Mouse (Mus musculus) forebrain, embryonic 14.5 days (tissue): ENCODE results near the gene Otulin. TPM values are rescaled to one million over a fixed set of nuclear protein-coding genes. Genes with fewer than 3 reads are reported as not detected.

Experiments
- ATAC-seq: fragments of 200-750 bp; cut with Nextera tagmentation; 2 replicates; pipeline ENCODE4 v1.8.0; 2017; ENCODE audit warnings: mild to moderate bottlenecking, moderate library complexity
- DNase-seq: peaks from one replicate; pipeline ENCODE4 v3.0.0-alpha.2; 2015; ENCODE audit warnings: low spot score
- H3K27ac ChIP-seq: fragments of 300-500 bp; sonication (generic); 2 replicates; pipeline ENCODE4 v1.5.1; 2014; ENCODE audit warnings: low read depth, mild to moderate bottlenecking, control low read depth, low read length, moderate library complexity
- H3K27me3 ChIP-seq: fragments of 300-500 bp; sonication (generic); replicated peaks from 2 replicates; pipeline ENCODE4 v1.6.1; 2014; ENCODE audit warnings: low read length, control low read depth, mixed read lengths; ENCODE audit not compliant: control insufficient read depth, insufficient read depth
- H3K36me3 ChIP-seq: fragments of 300-500 bp; sonication (generic); 2 replicates; pipeline ENCODE4 v1.6.1; 2014; ENCODE audit warnings: low read length, control low read depth; ENCODE audit not compliant: control insufficient read depth, insufficient read depth
- H3K4me1 ChIP-seq: fragments of 300-500 bp; sonication (generic); 2 replicates; pipeline ENCODE4 v1.6.1; 2014; ENCODE audit warnings: antibody characterized with exemption, low read length, control low read depth; ENCODE audit not compliant: control insufficient read depth, insufficient read depth
- H3K4me2 ChIP-seq: fragments of 300-500 bp; sonication (generic); 2 replicates; pipeline ENCODE4 v1.6.1; 2014; ENCODE audit warnings: mild to moderate bottlenecking, control low read depth, low read length
- H3K4me3 ChIP-seq: fragments of 300-500 bp; sonication (generic); 2 replicates; pipeline ENCODE4 v1.5.1; 2014; ENCODE audit warnings: low read depth, low read length, control low read depth
- H3K9ac ChIP-seq: fragments of 300-500 bp; sonication (generic); 2 replicates; pipeline ENCODE4 v1.6.1; 2014; ENCODE audit warnings: mild to moderate bottlenecking, low read length, control low read depth, moderate library complexity
- H3K9me3 ChIP-seq: fragments of 300-500 bp; sonication (generic); replicated peaks from 2 replicates; pipeline ENCODE4 v1.6.1; 2016; ENCODE audit warnings: low read length, control low read depth, mixed read lengths; ENCODE audit not compliant: control insufficient read depth
- WGBS: fragments of 180-500 bp; shearing (Covaris S2); extraction: QIAGEN DNeasy Blood & Tissue Kit; methylation state at CpG from one replicate; pipeline ENCODE4 v1.1.7; 2014; 5-methylcytosine and 5-hydroxymethylcytosine counted together
- polyA plus RNA-seq: library from polyadenylated mRNA; unstranded; fragments of >200 nt; fragmentation: Nextera tagmentation; extraction: Ambion mirVana; gene quantifications from 2 replicates; pipeline ENCODE4 v1.2.1, GENCODE M21; 2014

The Otulin gene
- polyA plus RNA-seq, 1 experiment from 2014 or later, result 36.0 TPM

- no peaks in the 10 kb centered on the region for H3K9me3 ChIP-seq
- no peak overlapping the region for H3K4me3 ChIP-seq
- no peak overlapping the region for H3K9ac ChIP-seq
- no peak overlapping the region for H3K27ac ChIP-seq
- no peak for ATAC-seq
- DNase-seq, result no peak
- no peak overlapping the region for H3K4me2 ChIP-seq
- H3K4me1 ChIP-seq, result no peaks in the 10 kb centered on the region
- 92% methylated on average over 15 of the region's 15 CpGs for WGBS
- no peaks in the 10 kb centered on the region for H3K36me3 ChIP-seq
- H3K27me3 ChIP-seq, result no peaks in the 10 kb centered on the region
Observed at GRCm38 (mm10) chr15:27506893-27507596, 123.4 kb downstream of the Otulin start.

DNA sequence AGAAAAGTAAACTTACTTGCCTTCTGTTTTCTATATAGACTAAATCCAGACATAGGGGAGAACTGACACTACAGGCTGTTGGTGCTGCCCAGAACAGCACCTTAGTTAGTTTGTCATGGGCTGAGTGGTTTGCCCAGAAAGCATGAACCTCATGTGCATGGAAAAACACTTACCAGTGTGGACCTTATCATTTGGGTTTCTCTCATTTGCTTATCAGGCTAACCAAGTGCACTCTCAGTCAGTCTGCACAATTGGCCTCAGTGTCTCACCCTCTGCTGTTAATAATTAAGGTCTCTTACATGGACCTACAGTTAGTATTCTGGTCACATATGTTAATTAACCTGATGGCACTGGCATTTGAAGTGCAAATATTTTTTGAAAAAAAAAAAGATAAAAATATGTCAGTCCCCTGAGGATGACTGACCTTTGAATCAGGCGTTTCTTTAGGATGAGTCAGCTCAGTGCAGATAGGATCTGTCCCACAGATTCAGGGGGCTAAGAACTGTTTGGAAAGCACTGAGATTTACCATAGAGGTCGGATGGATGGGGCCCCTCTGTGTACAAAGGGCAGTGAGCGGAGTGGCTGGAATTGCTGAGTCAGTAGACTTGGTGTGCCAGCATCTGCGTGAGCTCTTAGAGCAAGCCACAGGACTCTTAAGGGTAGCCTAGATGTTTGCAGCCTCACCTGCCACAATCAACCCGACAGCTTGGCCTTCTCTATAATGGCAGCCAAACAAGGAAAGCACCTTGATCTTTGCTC lies 124.2 kb downstream of the Otulin start:
- 75% methylated on average over 5 of the region's 5 CpGs for WGBS
- Histone ChIP-seq H3K27me3 (no peaks in the 10 kb centered on the region), H3K4me3 (no peak overlapping the region), H3K9ac (no peak overlapping the region), H3K27ac (no peak overlapping the region), H3K9me3 (no peaks in the 10 kb centered on the region), H3K4me2 (no peak overlapping the region), H3K36me3 (no peaks in the 10 kb centered on the region), H3K4me1 (no peaks in the 10 kb centered on the region)
- no peak for ATAC-seq
- no peak for DNase-seq

- Histone ChIP-seq H3K36me3 (no peaks in the 10 kb centered on the region), H3K9ac (no peak overlapping the region), H3K27me3 (no peaks in the 10 kb centered on the region), H3K4me2 (no peak overlapping the region), H3K4me1 (no peaks in the 10 kb centered on the region), H3K9me3 (no peaks in the 10 kb centered on the region), H3K4me3 (no peak overlapping the region), H3K27ac (no peak overlapping the region)
- 88% methylated on average over 20 of the region's 20 CpGs for WGBS
- no peak for ATAC-seq
- no peak for DNase-seq
Observed at GRCm38 (mm10) chr15:27503801-27504730, 126.4 kb downstream of the Otulin start.

DNA sequence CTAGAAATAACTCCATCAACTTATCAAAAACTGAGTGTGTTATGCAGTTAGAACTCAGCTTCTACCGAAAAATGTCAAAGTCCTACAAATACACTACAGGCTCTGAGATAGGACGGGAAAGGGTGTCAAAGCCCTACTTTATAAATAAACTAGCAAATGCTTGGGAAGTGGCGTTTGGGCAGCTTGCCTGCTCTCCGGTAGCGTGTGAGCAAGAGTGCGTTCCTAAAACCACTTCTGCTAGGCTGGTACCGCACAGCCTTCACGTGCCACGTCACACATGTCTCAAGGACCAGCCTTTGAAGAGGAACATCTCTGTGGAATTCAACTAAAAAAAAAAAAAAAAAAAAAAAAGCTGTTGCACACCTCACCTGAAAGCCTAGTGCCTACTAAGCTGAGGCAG lies 127.3 kb downstream of the Otulin start:
- Histone ChIP-seq H3K27ac (no peak overlapping the region), H3K27me3 (no peaks in the 10 kb centered on the region), H3K4me1 (no peaks in the 10 kb centered on the region), H3K9me3 (no peaks in the 10 kb centered on the region), H3K4me3 (no peak overlapping the region), H3K4me2 (no peak overlapping the region), H3K36me3 (no peaks in the 10 kb centered on the region), H3K9ac (no peak overlapping the region)
- DNase-seq (no peak), ATAC-seq (no peak)
- WGBS, result 87% methylated on average over 9 of the region's 9 CpGs

GRCm38 (mm10) chr15:27502338-27502737 lies 128.2 kb downstream of the Otulin start:
- WGBS, result 87% methylated on average over 13 of the region's 13 CpGs
- H3K27ac ChIP-seq, result no peak overlapping the region
- no peak for ATAC-seq
- no peaks in the 10 kb centered on the region for H3K36me3 ChIP-seq
- no peaks in the 10 kb centered on the region for H3K4me1 ChIP-seq
- H3K4me3 ChIP-seq, result no peak overlapping the region
- no peak overlapping the region for H3K4me2 ChIP-seq
- H3K9me3 ChIP-seq, result no peaks in the 10 kb centered on the region
- H3K9ac ChIP-seq, result no peak overlapping the region
- no peaks in the 10 kb centered on the region for H3K27me3 ChIP-seq
- DNase-seq, result no peak

- no peak overlapping the region for H3K4me2 ChIP-seq
- ATAC-seq (no peak), DNase-seq (no peak)
- H3K4me3 ChIP-seq, result no peak overlapping the region
- H3K27ac ChIP-seq, result no peak overlapping the region
- WGBS, result 84% methylated on average over 15 of the region's 15 CpGs
- peaks cover 4% of the 10 kb centered on the region; the same call in 1 of the 2 replicates for H3K4me1 ChIP-seq
- no peaks in the 10 kb centered on the region for H3K27me3 ChIP-seq
- H3K9me3 ChIP-seq, result no peaks in the 10 kb centered on the region
- H3K36me3 ChIP-seq, result no peaks in the 10 kb centered on the region
- H3K9ac ChIP-seq, result no peak overlapping the region
Observed at GRCm38 (mm10) chr15:27500390-27500789, 130.1 kb downstream of the Otulin start.

DNA sequence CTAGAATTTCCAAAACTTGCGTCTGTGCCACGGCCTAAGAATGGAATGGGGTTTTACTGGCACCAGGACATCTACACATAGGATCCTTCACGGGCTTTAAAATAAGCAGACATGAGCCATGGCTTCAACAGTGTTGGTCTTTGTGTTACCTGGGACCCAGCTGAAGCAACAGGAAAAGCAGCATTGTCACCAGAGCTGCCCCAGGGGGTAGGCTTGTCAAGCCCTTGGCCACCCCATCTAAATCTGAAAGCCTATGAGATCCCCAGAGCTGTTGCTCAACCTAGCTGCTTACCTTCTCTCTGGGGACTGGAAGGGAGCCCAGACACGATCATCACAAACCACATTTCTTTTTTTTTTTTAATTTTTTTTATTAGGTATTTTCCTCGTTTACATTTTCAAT lies 132.4 kb downstream of the Otulin start:
- WGBS, result 79% methylated on average over 5 of the region's 5 CpGs
- Histone ChIP-seq H3K9ac (no peak overlapping the region), H3K36me3 (no peaks in the 10 kb centered on the region)

DNA sequence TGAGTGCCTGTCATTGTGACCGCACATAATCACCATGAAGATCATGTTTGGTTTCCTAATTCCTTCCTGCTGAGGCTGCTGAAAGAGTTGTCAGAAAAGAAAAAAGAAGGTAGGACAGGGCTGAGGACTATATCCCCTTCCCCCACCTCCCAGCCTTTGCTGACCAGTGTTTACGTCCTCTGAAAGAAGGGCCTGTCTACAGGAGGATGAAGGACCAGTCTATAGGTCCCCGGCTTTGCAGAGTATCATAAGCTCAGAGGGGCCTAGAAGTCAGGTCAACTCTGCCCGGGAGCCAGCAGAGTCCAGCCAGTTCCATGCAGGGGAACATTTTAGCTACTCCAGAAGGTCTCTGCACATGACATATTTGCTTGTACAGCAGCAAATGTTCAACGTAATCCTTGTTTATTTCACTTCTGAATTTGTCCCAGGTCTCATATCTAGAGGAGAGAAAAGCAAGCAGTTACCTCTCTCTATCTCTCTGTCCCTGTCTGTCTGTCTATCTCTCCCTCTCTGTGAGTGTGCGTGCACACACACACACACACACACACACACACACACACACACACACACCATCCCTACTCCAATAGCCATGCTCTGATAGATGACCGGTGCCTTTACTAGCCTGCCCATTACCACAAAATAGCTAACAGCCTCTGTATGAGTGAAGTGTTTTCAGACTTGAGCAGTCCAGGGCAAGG lies 133.0 kb downstream of the Otulin start:
- DNase-seq (no peak), ATAC-seq (no peak; the same call in 1 of the 2 replicates)
- Histone ChIP-seq H3K27ac (no peak overlapping the region), H3K4me2 (no peak overlapping the region), H3K4me1 (peaks cover 6% of the 10 kb centered on the region; the same call in 1 of the 2 replicates), H3K27me3 (no peaks in the 10 kb centered on the region), H3K9ac (no peak overlapping the region), H3K36me3 (no peaks in the 10 kb centered on the region), H3K4me3 (no peak overlapping the region), H3K9me3 (no peaks in the 10 kb centered on the region)
- 68% methylated on average over 7 of the region's 7 CpGs for WGBS

More for the DNA sequence above, 132.4 kb downstream of the Otulin start:
- no peaks in the 10 kb centered on the region for H3K9me3 ChIP-seq
- no peak overlapping the region for H3K4me3 ChIP-seq
- H3K27me3 ChIP-seq, result no peaks in the 10 kb centered on the region
- no peak overlapping the region for H3K27ac ChIP-seq
- H3K4me1 ChIP-seq, result peaks cover 6% of the 10 kb centered on the region; the same call in 1 of the 2 replicates
- DNase-seq (no peak), ATAC-seq (no peak)
- H3K4me2 ChIP-seq, result no peak overlapping the region
